Mouse (Mus musculus) ovary, postnatal 10 days (tissue): ENCODE measurements around the gene Hist1h1c.
A peak's percentile ranks its signal among the peaks of the same experiment; 100 is the strongest.
"Not testable (repeated sequence)": the region's sequence is repeated elsewhere in the genome, so short reads cannot be mapped to it uniquely, and the experiment has no call there.

Experiments used
- DNase-seq: peaks from one replicate; pipeline ENCODE4 v3.0.0; 2022; ENCODE audit warnings: low spot score

Gene Hist1h1c

GRCm38 (mm10) chr13:23745381-23746161 lies 7.0 kb downstream of the Hist1h1c start, which contains the start of gene Hist1h3c:
Hist1h3c (minus strand) TSS chr13:23745602.
- no peak for DNase-seq

- peak; percentile 66 for DNase-seq
Measured at GRCm38 (mm10) chr13:23746201-23747080, 7.8 kb downstream of the Hist1h1c start, which contains the start of gene Hist1h2bb. Hist1h2bb (plus strand) TSS chr13:23746734.

- DNase-seq: no peak
Measured at GRCm38 (mm10) chr13:23747081-23747891, 8.7 kb downstream of the Hist1h1c start.

GRCm38 (mm10) chr13:23747892-23748288 lies 9.3 kb downstream of the Hist1h1c start:
- DNase-seq: no peak

GRCm38 (mm10) chr13:23749563-23750121 lies 11.0 kb downstream of the Hist1h1c start:
- no peak for DNase-seq

- DNase-seq: not testable (repeated sequence)
Measured at GRCm38 (mm10) chr13:23750839-23751477, 12.3 kb downstream of the Hist1h1c start, which contains the start of gene Hist1h2ab. Hist1h2ab (plus strand) TSS chr13:23751126.

GRCm38 (mm10) chr13:23751478-23751956 lies 12.9 kb downstream of the Hist1h1c start:
- no peak for DNase-seq

GRCm38 (mm10) chr13:23752067-23752741 lies 13.6 kb downstream of the Hist1h1c start, which contains the start of gene Hist1h3b:
Hist1h3b (plus strand) TSS chr13:23752267.
- peak; percentile 80 for DNase-seq

- no peak for DNase-seq
Measured at GRCm38 (mm10) chr13:23752742-23753172, 14.1 kb downstream of the Hist1h1c start.

GRCm38 (mm10) chr13:23753314-23754078 lies 14.9 kb downstream of the Hist1h1c start:
- no peak for DNase-seq

GRCm38 (mm10) chr13:23755000-23755399 lies 16.4 kb downstream of the Hist1h1c start:
- DNase-seq: no peak

GRCm38 (mm10) chr13:23756790-23757189 lies 18.2 kb downstream of the Hist1h1c start, which contains the start of gene Hist1h4b:
Hist1h4b (plus strand) TSS chr13:23757013.
- no peak for DNase-seq

- DNase-seq: no peak
Measured at GRCm38 (mm10) chr13:23757211-23757773, 18.7 kb downstream of the Hist1h1c start.

- no peak for DNase-seq
Measured at GRCm38 (mm10) chr13:23757921-23758320, 19.3 kb downstream of the Hist1h1c start.

GRCm38 (mm10) chr13:23759251-23759771 lies 20.7 kb downstream of the Hist1h1c start:
- no peak for DNase-seq

- DNase-seq: no peak
Measured at GRCm38 (mm10) chr13:23759916-23760239, 21.3 kb downstream of the Hist1h1c start.

- DNase-seq: no peak
Measured at GRCm38 (mm10) chr13:23760240-23760971, 21.8 kb downstream of the Hist1h1c start.
